Mouse (Mus musculus) hindbrain, postnatal 0 days (tissue): ENCODE results near the gene Ugt1a10. TPM values are rescaled to one million over a fixed set of nuclear protein-coding genes. Genes with fewer than 3 reads are reported as not detected.

Experiments used
- ATAC-seq: fragments of 200-750 bp; cut with Nextera tagmentation; 2 replicates; pipeline ENCODE4 v1.8.0; 2017; ENCODE audit warnings: mild to moderate bottlenecking, moderate TSS enrichment, moderate library complexity
- DNase-seq: peaks from one replicate; pipeline ENCODE4 v3.0.0-alpha.2; 2015; ENCODE audit warnings: low spot score
- H3K27ac ChIP-seq: fragments of 300-500 bp; sonication (generic); 2 replicates; pipeline ENCODE4 v1.5.1; 2014; ENCODE audit warnings: mild to moderate bottlenecking
- H3K27me3 ChIP-seq: fragments of 300-500 bp; sonication (generic); 2 replicates; pipeline ENCODE4 v1.6.1; 2014; ENCODE audit warnings: low read length, mixed read lengths; ENCODE audit not compliant: insufficient read depth
- H3K36me3 ChIP-seq: fragments of 300-500 bp; sonication (generic); 2 replicates; pipeline ENCODE4 v1.6.1; 2014; ENCODE audit warnings: low read length, mixed read lengths; ENCODE audit not compliant: insufficient read depth
- H3K4me1 ChIP-seq: fragments of 300-500 bp; sonication (generic); 2 replicates; pipeline ENCODE4 v1.6.1; 2014; ENCODE audit warnings: antibody characterized with exemption, low read length, mixed read lengths; ENCODE audit not compliant: insufficient read depth
- H3K4me2 ChIP-seq: fragments of 300-500 bp; sonication (generic); 2 replicates; pipeline ENCODE4 v1.6.1; 2014; ENCODE audit warnings: low read depth, mild to moderate bottlenecking, low read length, moderate library complexity, mixed read lengths
- H3K4me3 ChIP-seq: fragments of 300-500 bp; sonication (generic); 2 replicates; pipeline ENCODE4 v1.5.1; 2014; ENCODE audit warnings: low read length
- H3K9ac ChIP-seq: fragments of 300-500 bp; sonication (generic); replicated peaks from 2 replicates; pipeline ENCODE4 v1.6.1; 2014; ENCODE audit warnings: mild to moderate bottlenecking, low read length, moderate library complexity, mixed read lengths
- H3K9me3 ChIP-seq: fragments of 300-500 bp; sonication (generic); 2 replicates; pipeline ENCODE4 v1.6.1; 2016; ENCODE audit warnings: low read length, mixed read lengths
- CTCF ChIP-seq: IDR thresholded peaks from 2 replicates; pipeline ENCODE4 v1.5.1; 2016; ENCODE audit warnings: antibody characterized with exemption, control low read depth, low read depth
- WGBS: fragments of 180-500 bp; shearing (Covaris S2); extraction: QIAGEN DNeasy Blood & Tissue Kit; methylation state at CpG from one replicate; pipeline ENCODE4 v1.1.7; 2014; 5-methylcytosine and 5-hydroxymethylcytosine counted together
- polyA plus RNA-seq: library from polyadenylated mRNA; unstranded; fragments of >200 nt; fragmentation: Nextera tagmentation; extraction: Ambion mirVana; gene quantifications from 2 replicates; pipeline ENCODE4 v1.2.1, GENCODE M21; 2015
- total RNA-seq: library from RNA; depleted of rRNA; stranded (reverse); fragments of >200 nt; gene quantifications from 2 replicates; pipeline ENCODE4 v1.2.3, GENCODE M21; 2014

Gene Ugt1a10
- total and polyA plus RNA-seq, 2 experiments from 2014 or later: not detected

GRCm38 (mm10) chr1:88070495-88070894, 15.3 kb downstream of the Ugt1a10 start, which contains the start of gene Ugt1a9:
Gene Ugt1a9 (plus strand): TSS chr1:88070800.
- Histone ChIP-seq H3K9me3 (no peaks in the 10 kb centered on the region), H3K27ac (no peak within 1 kb of the TSS), H3K36me3 (no peaks in the 10 kb centered on the region), H3K4me2 (no peak within 1 kb of the TSS), H3K4me3 (no peak within 1 kb of the TSS), H3K27me3 (no peaks in the 10 kb centered on the region), H3K4me1 (no peaks in the 10 kb centered on the region), H3K9ac (no peak within 1 kb of the TSS)
- no peak for DNase-seq
- TF ChIP-seq CTCF: no peak
- no peak for ATAC-seq
- WGBS: 72% methylated on average over 2 of the region's 2 CpGs

- Histone ChIP-seq H3K4me1 (no peaks in the 10 kb centered on the region), H3K9me3 (0 out of 2 replicates have a peak, but pooled peaks cover 2% of the 10 kb centered on the region), H3K27ac (no peak overlapping the region), H3K36me3 (no peaks in the 10 kb centered on the region), H3K9ac (no peak overlapping the region), H3K4me2 (no peak overlapping the region), H3K4me3 (no peak overlapping the region), H3K27me3 (no peaks in the 10 kb centered on the region)
- 86% methylated on average over 4 of the region's 4 CpGs for WGBS
- DNase-seq (no peak), ATAC-seq (no peak)
- no peak for TF ChIP-seq CTCF
Measured at GRCm38 (mm10) chr1:88070902-88071301, 15.7 kb downstream of the Ugt1a10 start.

GRCm38 (mm10) chr1:88074471-88074870, 19.3 kb downstream of the Ugt1a10 start:
- no peak overlapping the region for H3K4me2 ChIP-seq
- no peaks in the 10 kb centered on the region for H3K4me1 ChIP-seq
- WGBS: 92% methylated on average over 2 of the region's 2 CpGs
- no peak overlapping the region for H3K4me3 ChIP-seq
- no peaks in the 10 kb centered on the region for H3K27me3 ChIP-seq
- H3K9me3 ChIP-seq: 0 out of 2 replicates have a peak, but pooled peaks cover 2% of the 10 kb centered on the region
- TF ChIP-seq CTCF: no peak
- H3K9ac ChIP-seq: no peak overlapping the region
- no peak for DNase-seq
- H3K36me3 ChIP-seq: no peaks in the 10 kb centered on the region
- H3K27ac ChIP-seq: no peak overlapping the region
- ATAC-seq: no peak

- no peak overlapping the region for H3K4me2 ChIP-seq
- no peak overlapping the region for H3K9ac ChIP-seq
- no peaks in the 10 kb centered on the region for H3K36me3 ChIP-seq
- H3K27ac ChIP-seq: no peak overlapping the region
- TF ChIP-seq CTCF: no peak
- H3K4me3 ChIP-seq: no peak overlapping the region
- ATAC-seq (no peak), DNase-seq (no peak)
- no peaks in the 10 kb centered on the region for H3K4me1 ChIP-seq
- WGBS: 91% methylated on average over 1 of the region's 1 CpGs
- 0 out of 2 replicates have a peak, but pooled peaks cover 2% of the 10 kb centered on the region for H3K9me3 ChIP-seq
- H3K27me3 ChIP-seq: no peaks in the 10 kb centered on the region
Measured at GRCm38 (mm10) chr1:88077128-88077527, 21.9 kb downstream of the Ugt1a10 start.

GRCm38 (mm10) chr1:88081670-88082069, 26.5 kb downstream of the Ugt1a10 start:
- Histone ChIP-seq H3K4me2 (no peak overlapping the region), H3K27me3 (no peaks in the 10 kb centered on the region), H3K27ac (no peak overlapping the region), H3K4me3 (no peak overlapping the region), H3K9ac (no peak overlapping the region), H3K4me1 (no peaks in the 10 kb centered on the region), H3K9me3 (no peaks in the 10 kb centered on the region), H3K36me3 (no peaks in the 10 kb centered on the region)
- ATAC-seq: no peak
- 98% methylated on average over 1 of the region's 1 CpGs for WGBS
- TF ChIP-seq CTCF: no peak
- DNase-seq: no peak

GRCm38 (mm10) chr1:88086125-88086524, 30.9 kb downstream of the Ugt1a10 start:
- Histone ChIP-seq H3K9me3 (no peaks in the 10 kb centered on the region), H3K4me1 (no peaks in the 10 kb centered on the region), H3K9ac (no peak overlapping the region), H3K36me3 (no peaks in the 10 kb centered on the region), H3K4me2 (no peak overlapping the region), H3K4me3 (no peak overlapping the region), H3K27me3 (no peaks in the 10 kb centered on the region), H3K27ac (no peak overlapping the region)
- WGBS: 79% methylated on average over 1 of the region's 1 CpGs
- no peak for ATAC-seq
- TF ChIP-seq CTCF: no peak
- no peak for DNase-seq

- Histone ChIP-seq H3K4me2 (no peak within 1 kb of the TSS), H3K36me3 (no peaks in the 10 kb centered on the region), H3K27ac (no peak within 1 kb of the TSS), H3K9ac (no peak within 1 kb of the TSS), H3K4me1 (no peaks in the 10 kb centered on the region), H3K27me3 (no peaks in the 10 kb centered on the region), H3K9me3 (no peaks in the 10 kb centered on the region), H3K4me3 (no peak within 1 kb of the TSS)
- 76% methylated on average over 3 of the region's 3 CpGs for WGBS
- ATAC-seq (no peak), DNase-seq (no peak)
- no peak for TF ChIP-seq CTCF
Measured at GRCm38 (mm10) chr1:88087513-88087912, 32.3 kb downstream of the Ugt1a10 start, which contains the start of gene Ugt1a8. Gene Ugt1a8 (plus strand): TSS chr1:88087813.
